Mouse (Mus musculus): ENCODE results near the gene Tmem123. TPM values are rescaled to one million over a fixed set of nuclear protein-coding genes. Genes with fewer than 3 reads are reported as not detected.

Tmem123 gene
- total and polyA plus RNA-seq, 2 experiments from 2014 or later: 10.1 to 19.8 TPM

GRCm38 (mm10) chr9:7764463-7764871, 626 bp downstream of the Tmem123 start:
- H3K4me3 ChIP-seq (ENCODE audit: low read depth, low read length): peak overlapping the region; percentile 90
- H3K27me3 ChIP-seq (ENCODE audit: insufficient read depth, low read length): no peaks in the 10 kb centered on the region
- no peaks in the 10 kb centered on the region for H3K9me3 ChIP-seq (ENCODE audit: low read length)
- H3K27ac ChIP-seq (ENCODE audit: low read depth, low read length): peak overlapping the region; percentile 34; the same call in 1 of the 2 replicates
- H3K9ac ChIP-seq (replicated peaks; ENCODE audit: low read length, poor library complexity, severe bottlenecking): peak overlapping the region; percentile 67; the same call in 1 of the 2 replicates
- peak overlapping the region; percentile 96 for H3K4me2 ChIP-seq (ENCODE audit: low read depth, low read length, poor library complexity, severe bottlenecking)
- 2% methylated on average over 14 of the region's 14 CpGs for WGBS
- H3K36me3 ChIP-seq (ENCODE audit: insufficient read depth, low read length): no peaks in the 10 kb centered on the region
- TF ChIP-seq CTCF (IDR thresholded peaks at IDR 0.05): no peak
- DNase-seq (ENCODE audit: low spot score) (peak; percentile 32), ATAC-seq (ENCODE audit: low FRiP score) (0 out of 2 replicates have a peak, but pooled peaks have one; percentile 20)
- H3K4me1 ChIP-seq (ENCODE audit: insufficient read depth, low read length): peaks cover 11% of the 10 kb centered on the region

- WGBS: 70% methylated on average over 3 of the region's 3 CpGs
- Histone ChIP-seq H3K9me3 (ENCODE audit: low read length) (no peaks in the 10 kb centered on the region), H3K4me3 (ENCODE audit: low read depth, low read length) (no peak overlapping the region), H3K4me1 (ENCODE audit: insufficient read depth, low read length) (peaks cover 11% of the 10 kb centered on the region), H3K4me2 (ENCODE audit: low read depth, low read length, poor library complexity, severe bottlenecking) (peak overlapping the region; percentile 96; the same call in 1 of the 2 replicates), H3K27me3 (ENCODE audit: insufficient read depth, low read length) (no peaks in the 10 kb centered on the region), H3K36me3 (ENCODE audit: insufficient read depth, low read length) (no peaks in the 10 kb centered on the region; the same call in 1 of the 2 replicates), H3K27ac (ENCODE audit: low read depth, low read length) (no peak overlapping the region), H3K9ac (replicated peaks; ENCODE audit: low read length, poor library complexity, severe bottlenecking) (no peak overlapping the region)
- ATAC-seq (ENCODE audit: low FRiP score) (no peak), DNase-seq (ENCODE audit: low spot score) (no peak)
- TF ChIP-seq CTCF (IDR thresholded peaks at IDR 0.05): no peak
Measured at GRCm38 (mm10) chr9:7765236-7765635, 1.4 kb downstream of the Tmem123 start.

- no peak overlapping the region for H3K9ac ChIP-seq (replicated peaks; ENCODE audit: low read length, poor library complexity, severe bottlenecking)
- ATAC-seq (ENCODE audit: low FRiP score): no peak
- no peak overlapping the region for H3K4me3 ChIP-seq (ENCODE audit: low read depth, low read length)
- no peak overlapping the region for H3K4me2 ChIP-seq (ENCODE audit: low read depth, low read length, poor library complexity, severe bottlenecking)
- DNase-seq (ENCODE audit: low spot score): no peak
- WGBS: 80% methylated on average over 3 of the region's 3 CpGs
- H3K36me3 ChIP-seq (ENCODE audit: insufficient read depth, low read length): no peaks in the 10 kb centered on the region; the same call in 1 of the 2 replicates
- no peak for TF ChIP-seq CTCF (IDR thresholded peaks at IDR 0.05)
- H3K4me1 ChIP-seq (ENCODE audit: insufficient read depth, low read length): peaks cover 11% of the 10 kb centered on the region
- no peak overlapping the region for H3K27ac ChIP-seq (ENCODE audit: low read depth, low read length)
- H3K9me3 ChIP-seq (ENCODE audit: low read length): no peaks in the 10 kb centered on the region
- H3K27me3 ChIP-seq (ENCODE audit: insufficient read depth, low read length): no peaks in the 10 kb centered on the region
Measured at GRCm38 (mm10) chr9:7766582-7766981, 2.7 kb downstream of the Tmem123 start.

DNA sequence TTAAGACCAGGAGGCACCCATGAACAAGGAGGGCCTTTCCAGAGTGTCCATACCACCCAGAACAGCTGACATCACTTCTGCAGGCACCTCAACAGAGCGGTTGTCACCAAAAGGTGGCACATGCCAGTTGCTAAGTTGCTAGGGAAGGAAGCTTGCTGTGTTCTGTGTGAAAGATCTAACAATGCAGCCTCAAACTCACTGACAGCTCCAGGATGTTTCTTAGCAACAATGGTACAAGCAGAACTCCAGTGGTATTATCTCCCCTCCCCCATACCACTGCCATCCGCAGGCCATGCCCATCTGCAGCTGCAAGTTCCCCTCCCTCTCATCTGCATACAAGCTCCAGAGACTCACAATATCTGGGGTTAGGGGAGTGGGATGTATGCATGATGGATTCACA, 3.7 kb downstream of the Tmem123 start:
- H3K4me3 ChIP-seq (ENCODE audit: low read depth, low read length): no peak overlapping the region
- H3K27ac ChIP-seq (ENCODE audit: low read depth, low read length): no peak overlapping the region
- no peak overlapping the region for H3K4me2 ChIP-seq (ENCODE audit: low read depth, low read length, poor library complexity, severe bottlenecking)
- TF ChIP-seq CTCF (IDR thresholded peaks at IDR 0.05): no peak
- no peak overlapping the region for H3K9ac ChIP-seq (replicated peaks; ENCODE audit: low read length, poor library complexity, severe bottlenecking)
- ATAC-seq (ENCODE audit: low FRiP score) (peak; percentile 40; the same call in 1 of the 2 replicates), DNase-seq (ENCODE audit: low spot score) (peak; percentile 15)
- WGBS: 13% methylated on average over 2 of the region's 2 CpGs
- no peaks in the 10 kb centered on the region for H3K9me3 ChIP-seq (ENCODE audit: low read length)
- no peaks in the 10 kb centered on the region for H3K27me3 ChIP-seq (ENCODE audit: insufficient read depth, low read length)
- H3K4me1 ChIP-seq (ENCODE audit: insufficient read depth, low read length): peaks cover 11% of the 10 kb centered on the region
- no peaks in the 10 kb centered on the region; the same call in 1 of the 2 replicates for H3K36me3 ChIP-seq (ENCODE audit: insufficient read depth, low read length)

GRCm38 (mm10) chr9:7769081-7769480, 5.2 kb downstream of the Tmem123 start:
- H3K9me3 ChIP-seq (ENCODE audit: low read length): no peaks in the 10 kb centered on the region
- H3K4me2 ChIP-seq (ENCODE audit: low read depth, low read length, poor library complexity, severe bottlenecking): no peak overlapping the region
- H3K36me3 ChIP-seq (ENCODE audit: insufficient read depth, low read length): no peaks in the 10 kb centered on the region; the same call in 1 of the 2 replicates
- H3K27ac ChIP-seq (ENCODE audit: low read depth, low read length): no peak overlapping the region
- peaks cover 11% of the 10 kb centered on the region for H3K4me1 ChIP-seq (ENCODE audit: insufficient read depth, low read length)
- TF ChIP-seq CTCF (IDR thresholded peaks at IDR 0.05): no peak
- no peaks in the 10 kb centered on the region for H3K27me3 ChIP-seq (ENCODE audit: insufficient read depth, low read length)
- no peak overlapping the region for H3K9ac ChIP-seq (replicated peaks; ENCODE audit: low read length, poor library complexity, severe bottlenecking)
- no peak for ATAC-seq (ENCODE audit: low FRiP score)
- H3K4me3 ChIP-seq (ENCODE audit: low read depth, low read length): no peak overlapping the region
- 69% methylated on average over 4 of the region's 4 CpGs for WGBS
- DNase-seq (ENCODE audit: low spot score): no peak

DNA sequence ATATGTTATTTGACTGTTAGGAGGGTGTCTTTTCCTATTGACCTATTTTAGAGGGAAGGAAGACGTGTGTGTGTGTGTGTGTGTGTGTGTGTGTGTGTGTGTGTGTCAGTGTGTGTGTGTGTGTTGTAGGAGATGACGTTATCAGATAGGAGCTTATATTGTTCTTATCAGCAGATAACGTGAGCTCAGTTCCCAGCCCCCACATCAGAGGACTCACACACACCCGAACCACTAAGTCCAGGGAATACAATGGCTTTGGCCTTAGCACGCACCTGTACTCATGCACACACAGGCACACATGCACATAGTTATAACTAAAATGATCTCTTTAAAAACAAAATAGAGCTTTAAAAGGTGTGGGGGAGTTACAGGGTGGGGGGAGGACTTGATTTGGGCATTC, 5.7 kb downstream of the Tmem123 start:
- H3K4me3 ChIP-seq (ENCODE audit: low read depth, low read length): no peak overlapping the region
- H3K4me1 ChIP-seq (ENCODE audit: insufficient read depth, low read length): peaks cover 10% of the 10 kb centered on the region
- no peak overlapping the region for H3K4me2 ChIP-seq (ENCODE audit: low read depth, low read length, poor library complexity, severe bottlenecking)
- no peaks in the 10 kb centered on the region for H3K27me3 ChIP-seq (ENCODE audit: insufficient read depth, low read length)
- no peaks in the 10 kb centered on the region for H3K9me3 ChIP-seq (ENCODE audit: low read length)
- WGBS: 88% methylated on average over 5 of the region's 5 CpGs
- no peaks in the 10 kb centered on the region; the same call in 1 of the 2 replicates for H3K36me3 ChIP-seq (ENCODE audit: insufficient read depth, low read length)
- no peak overlapping the region for H3K27ac ChIP-seq (ENCODE audit: low read depth, low read length)
- no peak overlapping the region for H3K9ac ChIP-seq (replicated peaks; ENCODE audit: low read length, poor library complexity, severe bottlenecking)
- ATAC-seq (ENCODE audit: low FRiP score): no peak
- TF ChIP-seq CTCF (IDR thresholded peaks at IDR 0.05): no peak
- no peak for DNase-seq (ENCODE audit: low spot score)
